Mouse (Mus musculus) lung, embryonic 15.5 days (tissue): ENCODE data around the gene Gm2022. TPM values are rescaled to one million over a fixed set of nuclear protein-coding genes. Genes with fewer than 3 reads are reported as not detected.
"Not testable (repeated sequence)": the region's sequence is repeated elsewhere in the genome, so short reads cannot be mapped to it uniquely, and the experiment has no call there.

ENCODE experiments used
- ATAC-seq: fragments of 200-750 bp; cut with Nextera tagmentation; 2 replicates; pipeline ENCODE4 v1.8.0; 2017; ENCODE audit warnings: moderate number of reproducible peaks, borderline replicate concordance; ENCODE audit not compliant: low FRiP score, low TSS enrichment; ENCODE audit errors: extremely low read depth
- H3K27ac ChIP-seq: fragments of 300-500 bp; sonication (generic); 2 replicates; pipeline ENCODE4 v1.5.1; 2015; ENCODE audit warnings: moderate library complexity, mild to moderate bottlenecking, inconsistent platforms
- H3K27me3 ChIP-seq: fragments of 300-500 bp; sonication (generic); 2 replicates; pipeline ENCODE4 v1.6.1; 2015; ENCODE audit warnings: inconsistent platforms
- H3K36me3 ChIP-seq: fragments of 300-500 bp; sonication (generic); 2 replicates; pipeline ENCODE4 v1.6.1; 2015; ENCODE audit warnings: inconsistent platforms
- H3K4me1 ChIP-seq: fragments of 300-500 bp; sonication (generic); 2 replicates; pipeline ENCODE4 v1.6.1; 2015; ENCODE audit warnings: inconsistent platforms
- H3K4me2 ChIP-seq: fragments of 300-500 bp; sonication (generic); 2 replicates; pipeline ENCODE4 v1.6.1; 2015; ENCODE audit warnings: inconsistent platforms, mild to moderate bottlenecking, moderate library complexity
- H3K4me3 ChIP-seq: fragments of 300-500 bp; sonication (generic); 2 replicates; pipeline ENCODE4 v1.5.1; 2015; ENCODE audit warnings: mild to moderate bottlenecking, inconsistent platforms
- H3K9ac ChIP-seq: fragments of 300-500 bp; sonication (generic); 2 replicates; pipeline ENCODE4 v1.6.1; 2015; ENCODE audit warnings: inconsistent platforms
- H3K9me3 ChIP-seq: fragments of 300-500 bp; sonication (generic); 2 replicates; pipeline ENCODE4 v1.6.1; 2016; ENCODE audit warnings: inconsistent platforms
- WGBS: fragments of 180-500 bp; shearing (Covaris S2); methylation state at CpG from one replicate; pipeline ENCODE4 v1.1.7; 2015; 5-methylcytosine and 5-hydroxymethylcytosine counted together
- polyA plus RNA-seq: library from polyadenylated mRNA; unstranded; fragments of >200 nt; fragmentation: Nextera tagmentation; extraction: Ambion mirVana; gene quantifications from 2 replicates; pipeline ENCODE4 v1.2.1, GENCODE M21; 2015

The Gm2022 gene
- not detected in 2 replicates for polyA plus RNA-seq

DNA sequence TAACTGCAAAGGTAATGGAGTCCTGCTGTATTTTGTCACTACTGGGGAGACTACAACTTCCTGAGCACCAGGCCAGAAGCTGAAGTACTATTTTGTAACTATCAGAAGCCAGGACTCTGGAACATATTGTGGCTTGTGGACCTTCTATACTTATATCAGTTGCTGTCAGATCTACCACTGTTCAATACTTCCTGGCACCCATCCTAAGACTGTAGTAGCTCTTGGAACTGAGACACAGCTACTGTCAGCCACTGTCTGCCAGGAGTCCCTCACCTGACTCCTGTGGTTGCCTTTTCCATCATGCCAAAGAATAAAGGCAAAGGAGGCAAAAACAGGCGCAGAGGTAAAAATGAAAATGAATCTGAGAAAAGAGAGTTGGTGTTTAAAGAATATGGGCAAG, at the start of gene Gm2022:
Gene Gm2022, plus strand, starts transcription at position 301 of the 400 bp plus-strand sequence.
- H3K9ac ChIP-seq, H3K9me3 ChIP-seq, H3K27ac ChIP-seq, H3K36me3 ChIP-seq, H3K4me3 ChIP-seq, H3K27me3 ChIP-seq, H3K4me1 ChIP-seq, H3K4me2 ChIP-seq, ATAC-seq: not testable (repeated sequence)
- 75% methylated on average over 1 of the region's 1 CpGs for WGBS

DNA sequence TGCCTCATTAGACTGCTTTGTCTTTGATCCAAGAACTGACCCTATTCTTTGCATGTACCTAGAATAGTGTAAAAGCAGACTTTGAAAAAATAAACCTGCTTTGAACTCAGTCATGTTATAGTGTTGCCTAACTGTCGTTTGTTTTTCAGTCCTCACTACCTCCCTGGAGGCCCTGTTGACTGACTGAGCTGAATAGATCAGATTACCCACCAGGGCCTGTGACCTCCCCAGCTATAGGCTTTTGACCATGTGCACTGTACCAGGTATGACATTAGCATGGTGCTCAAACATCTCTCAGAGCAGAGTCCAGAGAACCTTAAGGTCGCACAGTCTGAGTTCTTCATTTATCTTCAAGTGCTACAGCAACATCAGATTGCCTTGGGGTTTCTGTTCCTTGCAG, 44.5 kb upstream of the Gm2022 start:
- H3K4me3 ChIP-seq, H3K4me2 ChIP-seq, ATAC-seq, H3K9ac ChIP-seq, H3K9me3 ChIP-seq, H3K27me3 ChIP-seq, H3K27ac ChIP-seq, H3K4me1 ChIP-seq, H3K36me3 ChIP-seq: not testable (repeated sequence)
- no CpG with 5 or more reads among the region's 2 CpGs for WGBS

DNA sequence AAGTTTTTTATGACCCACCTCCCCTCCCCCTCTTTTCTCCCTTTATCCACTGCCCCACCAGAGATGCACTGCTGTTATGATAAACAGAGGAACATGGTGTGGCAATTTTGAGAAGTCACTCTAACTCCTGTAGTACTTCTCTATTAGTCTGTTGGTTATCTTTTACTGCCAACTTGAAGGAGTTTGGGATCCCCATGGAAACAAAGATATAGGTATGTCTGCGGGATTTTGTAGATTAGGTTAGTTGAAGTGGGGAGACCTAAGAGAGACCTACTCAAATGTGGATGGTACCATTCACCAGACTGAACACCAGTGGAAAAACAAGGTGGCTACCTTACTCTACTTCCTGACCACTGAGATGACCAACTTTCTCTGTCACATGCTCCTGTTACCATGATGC, 39.1 kb upstream of the Gm2022 start:
- ATAC-seq, H3K4me2 ChIP-seq, H3K27ac ChIP-seq, H3K9me3 ChIP-seq, H3K36me3 ChIP-seq, H3K4me1 ChIP-seq, H3K4me3 ChIP-seq, H3K27me3 ChIP-seq, H3K9ac ChIP-seq: not testable (repeated sequence)
- WGBS: 77% methylated on average over 1 of the region's 1 CpGs

DNA sequence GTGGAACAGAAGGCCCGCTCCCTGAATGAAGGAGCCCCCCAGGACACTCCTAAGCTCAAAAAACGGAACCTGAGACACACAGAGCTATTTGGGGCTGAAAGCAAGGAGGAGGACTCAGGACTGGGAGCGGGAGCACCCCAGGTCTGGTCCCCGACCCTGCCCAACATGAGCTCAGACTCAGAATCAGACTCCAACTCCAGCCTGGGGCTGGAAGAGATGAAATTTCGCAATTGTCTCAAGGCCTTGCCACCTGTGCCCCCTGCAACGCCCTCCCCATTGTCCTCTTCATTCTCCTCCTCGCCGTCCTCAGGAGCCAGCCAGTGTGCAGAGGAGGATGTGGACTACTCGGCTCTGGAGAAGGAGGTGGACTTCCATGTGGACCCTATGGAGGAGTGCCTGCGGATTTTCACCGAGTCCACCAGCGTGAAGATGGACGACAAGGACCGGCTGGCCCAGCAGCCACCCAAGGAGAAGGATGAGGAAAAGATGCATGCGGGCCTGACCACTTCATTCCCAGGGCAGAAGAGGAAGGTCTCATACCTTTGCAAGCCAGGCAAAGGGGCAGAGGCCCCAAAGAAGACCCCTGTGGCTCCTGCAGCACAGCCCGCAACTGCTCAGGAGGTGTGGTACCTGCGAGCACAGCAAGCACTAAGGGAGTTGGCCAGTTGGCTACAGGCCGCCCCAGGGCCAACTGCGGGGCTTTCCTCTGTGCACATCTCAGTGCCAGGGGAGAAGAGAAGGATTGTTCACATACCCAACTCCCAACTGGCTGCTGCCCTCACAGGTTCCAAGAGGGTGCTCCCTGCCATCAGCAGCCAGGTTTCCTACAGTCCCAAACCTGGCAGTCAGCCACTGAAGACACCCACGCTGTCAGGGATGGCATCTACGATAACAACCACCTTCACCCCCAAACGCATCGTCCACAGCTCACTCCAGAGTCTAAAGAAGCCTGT, 33.2 kb upstream of the Gm2022 start:
- ATAC-seq: peak; percentile 35; the same call in 1 of the 2 replicates
- H3K27me3 ChIP-seq, H3K4me3 ChIP-seq, H3K9ac ChIP-seq, H3K27ac ChIP-seq, H3K9me3 ChIP-seq, H3K36me3 ChIP-seq, H3K4me1 ChIP-seq, H3K4me2 ChIP-seq: not testable (repeated sequence)
- 82% methylated on average over 23 of the region's 23 CpGs for WGBS

DNA sequence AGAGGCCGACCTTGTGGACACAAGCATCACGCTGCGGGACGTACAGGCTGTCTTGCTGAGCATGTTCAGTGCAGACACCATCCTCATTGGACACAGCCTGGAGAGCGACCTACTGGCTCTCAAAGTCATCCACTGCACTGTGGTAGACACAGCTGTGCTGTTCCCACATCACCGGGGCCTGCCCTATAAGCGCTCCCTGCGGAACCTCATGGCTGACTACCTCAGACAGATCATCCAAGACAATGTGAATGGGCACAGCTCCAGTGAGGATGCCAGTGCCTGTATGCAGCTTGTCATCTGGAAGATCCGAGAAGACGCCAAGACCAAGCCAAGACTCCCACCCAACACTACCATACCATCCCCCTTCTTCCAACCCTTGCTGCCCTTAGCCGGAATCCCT, 31.5 kb upstream of the Gm2022 start:
- H3K36me3 ChIP-seq, H3K4me2 ChIP-seq, H3K9me3 ChIP-seq, ATAC-seq, H3K27me3 ChIP-seq, H3K4me3 ChIP-seq, H3K9ac ChIP-seq, H3K4me1 ChIP-seq, H3K27ac ChIP-seq: not testable (repeated sequence)
- 93% methylated on average over 10 of the region's 11 CpGs for WGBS

DNA sequence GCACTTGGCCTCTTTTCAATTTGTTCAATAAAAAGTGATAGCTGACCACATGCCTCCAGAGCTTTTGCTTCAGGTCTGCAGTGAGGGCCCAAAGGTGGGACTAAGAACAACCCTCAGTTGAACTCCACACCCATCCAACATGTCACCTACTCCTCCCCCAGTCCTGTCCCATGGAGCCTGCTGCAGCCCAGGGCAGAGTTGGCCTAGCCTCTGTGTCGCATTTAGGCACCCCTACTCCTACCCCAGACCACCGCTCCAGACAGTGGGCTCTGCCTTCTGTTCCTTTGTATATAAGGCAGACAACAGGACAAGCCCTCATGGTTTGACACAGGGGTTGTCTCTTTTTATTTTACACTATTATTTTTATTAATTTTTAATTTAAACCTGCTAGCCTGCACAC, 31.1 kb upstream of the Gm2022 start:
- not testable (repeated sequence) for H3K27ac ChIP-seq, H3K27me3 ChIP-seq, H3K4me2 ChIP-seq, ATAC-seq, H3K9me3 ChIP-seq, H3K4me3 ChIP-seq, H3K36me3 ChIP-seq, H3K4me1 ChIP-seq, H3K9ac ChIP-seq
- WGBS: 74% methylated on average over 2 of the region's 2 CpGs

DNA sequence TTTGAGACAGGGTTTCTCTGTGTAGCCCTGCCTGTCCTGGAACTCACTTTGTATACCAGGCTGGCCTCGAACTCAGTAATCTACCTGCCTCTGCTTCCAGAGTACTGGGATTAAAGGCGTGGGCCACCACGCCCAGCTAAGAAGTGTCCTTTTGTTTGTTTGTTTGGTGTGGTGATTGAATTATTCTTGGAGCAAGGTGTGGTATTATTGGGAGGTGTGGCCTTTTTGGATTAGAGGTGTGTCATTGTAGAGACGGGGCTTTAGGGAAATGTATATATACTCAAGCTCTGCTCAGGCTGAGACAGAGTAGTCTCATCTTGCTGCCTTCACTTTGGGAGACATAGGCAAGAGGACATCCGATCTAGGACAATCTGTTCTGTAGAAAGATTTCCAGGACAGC, 21.4 kb upstream of the Gm2022 start, which contains the start of gene Gm2016:
Gene Gm2016, plus strand, starts transcription at position 301 of the 400 bp plus-strand sequence.
- not testable (repeated sequence) for H3K27me3 ChIP-seq

DNA sequence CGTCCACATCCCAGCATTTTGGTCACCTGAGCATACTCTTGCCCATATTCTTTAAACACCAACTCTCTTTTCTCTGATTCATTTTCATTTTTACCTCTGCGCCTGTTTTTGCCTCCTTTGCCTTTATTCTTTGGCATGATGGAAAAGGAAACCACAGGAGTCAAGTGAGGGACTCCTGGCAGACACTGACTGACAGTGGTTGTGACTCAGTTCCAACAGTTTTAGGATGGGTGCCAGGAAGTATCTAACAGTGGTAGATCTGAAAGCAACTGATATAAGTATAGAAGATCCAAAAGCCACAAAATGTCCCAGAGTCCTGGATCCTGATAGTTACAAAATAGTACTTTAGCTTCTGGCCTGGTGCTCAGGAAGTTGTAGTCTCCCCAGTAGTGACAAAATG, 24.6 kb downstream of the Gm2022 start, which contains the start of gene Gm2035:
Gene Gm2035, minus strand, starts transcription at position 137 of the 400 bp plus-strand sequence.
- not testable (repeated sequence) for H3K9ac ChIP-seq, H3K4me1 ChIP-seq, H3K4me2 ChIP-seq, H3K27me3 ChIP-seq, H3K36me3 ChIP-seq, H3K27ac ChIP-seq, H3K4me3 ChIP-seq, ATAC-seq, H3K9me3 ChIP-seq
- WGBS: 75% methylated on average over 2 of the region's 2 CpGs

More for the DNA sequence above, 21.4 kb upstream of the Gm2022 start, which contains the start of gene Gm2016:
- not testable (repeated sequence) for H3K4me1 ChIP-seq, H3K9me3 ChIP-seq, H3K4me2 ChIP-seq, H3K4me3 ChIP-seq, ATAC-seq, H3K36me3 ChIP-seq, H3K9ac ChIP-seq, H3K27ac ChIP-seq
- WGBS: 77% methylated on average over 5 of the region's 5 CpGs

Other genes with a start within 250 kb of the Gm2022 start
- not detected in 2 replicates for gene Gm21319, start 119.6 kb upstream of the Gm2022 start, polyA plus RNA-seq
- gene Gm21936, start 99.9 kb upstream of the Gm2022 start, polyA plus RNA-seq: not detected in 2 replicates
- not detected in 2 replicates for gene BB287469, start 78.8 kb upstream of the Gm2022 start, polyA plus RNA-seq
- gene Gm2001, start 53.0 kb upstream of the Gm2022 start, polyA plus RNA-seq: not detected in 2 replicates
- not detected in 2 replicates for gene Gm2016, start 21.3 kb upstream of the Gm2022 start, polyA plus RNA-seq
- gene Gm2035, start 24.5 kb downstream of the Gm2022 start, polyA plus RNA-seq: not detected in 2 replicates
- gene Gm2042, start 58.7 kb downstream of the Gm2022 start, polyA plus RNA-seq: not detected in 2 replicates
- gene Gm2075, start 116.5 kb downstream of the Gm2022 start, polyA plus RNA-seq: not detected in 2 replicates
- not detected in 2 replicates for gene Gm6803, start 123.4 kb downstream of the Gm2022 start, polyA plus RNA-seq
- not detected in 2 replicates for gene Gm2056, start 131.6 kb downstream of the Gm2022 start, polyA plus RNA-seq
- gene Gm16368, start 188.3 kb downstream of the Gm2022 start, polyA plus RNA-seq: not detected in 2 replicates